Mouse (Mus musculus): ENCODE data around the gene Ide.

DNA sequence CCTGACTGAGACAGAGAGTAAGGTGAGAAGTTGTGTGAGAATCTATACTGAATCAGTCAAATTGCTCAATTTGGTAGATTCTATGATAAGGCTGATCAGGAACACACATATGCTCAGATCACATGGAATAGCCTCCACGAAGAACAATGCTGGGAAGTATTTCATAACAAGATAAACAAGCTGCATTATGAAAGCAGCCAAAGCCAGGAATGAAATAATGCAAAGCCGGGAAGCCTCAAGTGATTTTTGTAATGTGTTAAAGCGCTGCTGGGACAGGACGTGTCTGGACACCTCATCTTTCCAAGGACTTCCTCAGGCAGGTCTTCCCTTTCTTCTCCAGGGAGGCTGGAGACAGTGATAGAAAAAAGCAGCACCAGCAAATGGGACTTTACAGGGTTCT lies 4.9 kb downstream of the Ide start:
- TF ChIP-seq CTCF (IDR thresholded peaks at IDR 0.05; ENCODE audit: low read depth, low read length) (no peak), POLR2A (IDR thresholded peaks at IDR 0.05; ENCODE audit: extremely low read depth, insufficient read depth, low read length) (no peak)
